Mouse (Mus musculus) limb, embryonic 10.5 days (tissue): ENCODE results near the gene Rftn1. TPM values are rescaled to one million over a fixed set of nuclear protein-coding genes. Genes with fewer than 3 reads are reported as not detected.

Experiments
- DNase-seq: peaks from one replicate; pipeline ENCODE4 v3.0.0-alpha.2; 2017; ENCODE audit warnings: low spot score
- H3K27ac ChIP-seq: fragments of 300-500 bp; sonication (generic); 2 replicates; pipeline ENCODE4 v1.5.1; 2016; ENCODE audit warnings: mild to moderate bottlenecking
- H3K27me3 ChIP-seq: fragments of 300-500 bp; sonication (generic); 2 replicates; pipeline ENCODE4 v1.6.1; 2016; ENCODE audit warnings: low read depth, mild to moderate bottlenecking; ENCODE audit not compliant: poor library complexity, severe bottlenecking
- H3K36me3 ChIP-seq: fragments of 300-500 bp; sonication (generic); 2 replicates; pipeline ENCODE4 v1.6.1; 2016; ENCODE audit warnings: mild to moderate bottlenecking, moderate library complexity
- H3K4me1 ChIP-seq: fragments of 300-500 bp; sonication (generic); 2 replicates; pipeline ENCODE4 v1.6.1; 2016
- H3K4me3 ChIP-seq: fragments of 300-500 bp; sonication (generic); 2 replicates; pipeline ENCODE4 v1.5.1; 2016; ENCODE audit warnings: mild to moderate bottlenecking, moderate library complexity
- H3K9me3 ChIP-seq: fragments of 300-500 bp; sonication (generic); replicated peaks from 2 replicates; pipeline ENCODE4 v1.6.1; 2016; ENCODE audit warnings: mild to moderate bottlenecking
- WGBS: fragments of 180-500 bp; shearing (Covaris S2); methylation state at CpG from one replicate; pipeline ENCODE4 v1.1.7; 2016; 5-methylcytosine and 5-hydroxymethylcytosine counted together
- polyA plus RNA-seq: library from polyadenylated mRNA; unstranded; fragments of >200 nt; fragmentation: Nextera tagmentation; extraction: Ambion mirVana; gene quantifications from 2 replicates; pipeline ENCODE4 v1.2.1, GENCODE M21; 2016

Rftn1 gene
- polyA plus RNA-seq, 1 experiment from 2014 or later: 7.2 TPM

- no peaks in the 10 kb centered on the region for H3K9me3 ChIP-seq
- no peaks in the 10 kb centered on the region for H3K36me3 ChIP-seq
- H3K4me1 ChIP-seq: peaks cover 49% of the 10 kb centered on the region
- no peak overlapping the region for H3K4me3 ChIP-seq
- H3K27ac ChIP-seq: peak overlapping the region; percentile 84
- WGBS: 17% methylated on average over 5 of the region's 5 CpGs
- DNase-seq: peak; percentile 49
- no peaks in the 10 kb centered on the region for H3K27me3 ChIP-seq
These were observed 193.8 kb downstream of the Rftn1 start for GRCm38 (mm10) chr17:49996626-49997152.

- no peak for DNase-seq
- H3K36me3 ChIP-seq: no peaks in the 10 kb centered on the region
- peaks cover 49% of the 10 kb centered on the region for H3K4me1 ChIP-seq
- 59% methylated on average over 6 of the region's 6 CpGs for WGBS
- peak overlapping the region; percentile 84 for H3K27ac ChIP-seq
- H3K9me3 ChIP-seq: no peaks in the 10 kb centered on the region
- no peak overlapping the region for H3K4me3 ChIP-seq
- H3K27me3 ChIP-seq: no peaks in the 10 kb centered on the region
These were observed 194.4 kb downstream of the Rftn1 start for GRCm38 (mm10) chr17:49996097-49996496.

DNA sequence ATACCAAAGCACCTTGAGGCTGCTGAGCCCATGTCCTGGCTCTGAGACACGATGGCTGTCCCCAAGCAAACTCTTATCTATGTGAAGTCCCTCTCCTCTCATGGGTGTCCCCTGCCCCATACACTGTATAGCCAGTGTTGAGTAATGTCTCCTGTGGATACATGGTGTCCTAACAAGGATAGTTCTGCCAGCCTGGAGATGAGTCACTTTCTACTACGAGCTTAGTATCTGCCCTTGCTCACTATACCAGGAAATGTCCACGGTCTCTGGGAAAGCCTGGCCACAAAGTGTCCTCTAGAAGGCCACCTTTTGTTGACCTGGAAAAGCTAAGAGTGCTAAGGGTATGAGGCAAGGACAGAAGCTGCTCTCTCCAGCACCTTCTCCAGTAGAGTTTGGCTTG, 195.2 kb downstream of the Rftn1 start:
- DNase-seq: no peak
- Histone ChIP-seq H3K4me3 (no peak overlapping the region), H3K36me3 (no peaks in the 10 kb centered on the region), H3K4me1 (peaks cover 49% of the 10 kb centered on the region), H3K9me3 (no peaks in the 10 kb centered on the region), H3K27ac (no peak overlapping the region), H3K27me3 (no peaks in the 10 kb centered on the region)
- 92% methylated on average over 3 of the region's 3 CpGs for WGBS

DNA sequence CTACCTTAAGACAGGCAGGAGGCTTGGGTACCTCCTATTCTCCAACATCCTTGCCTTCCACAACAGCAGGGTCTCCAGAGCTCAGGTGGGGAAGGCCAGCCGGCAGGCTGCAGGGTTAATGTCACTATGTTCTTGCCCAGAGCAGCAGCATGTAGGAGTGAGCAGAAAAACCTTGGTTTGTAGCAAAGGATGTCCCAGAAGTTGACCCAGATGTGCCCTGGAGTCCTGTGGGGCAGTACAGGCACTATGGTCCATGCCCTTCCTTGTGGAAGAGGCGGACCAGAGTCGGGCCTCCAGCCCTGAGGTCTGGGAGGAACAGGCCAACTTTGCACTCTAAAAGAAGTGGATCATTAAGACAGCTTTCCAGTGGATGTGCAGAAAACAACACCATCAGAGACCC, 196.8 kb downstream of the Rftn1 start:
- peak overlapping the region; percentile 39; the same call in 1 of the 2 replicates for H3K27ac ChIP-seq
- no peak overlapping the region for H3K4me3 ChIP-seq
- no peaks in the 10 kb centered on the region for H3K27me3 ChIP-seq
- no peaks in the 10 kb centered on the region for H3K9me3 ChIP-seq
- no peak for DNase-seq
- peaks cover 49% of the 10 kb centered on the region for H3K4me1 ChIP-seq
- 74% methylated on average over 3 of the region's 3 CpGs for WGBS
- no peaks in the 10 kb centered on the region for H3K36me3 ChIP-seq

- 51% methylated on average over 11 of the region's 11 CpGs for WGBS
- Histone ChIP-seq H3K4me1 (peaks cover 49% of the 10 kb centered on the region), H3K36me3 (no peaks in the 10 kb centered on the region)
These were observed 197.6 kb downstream of the Rftn1 start for GRCm38 (mm10) chr17:49992625-49993603.

GRCm38 (mm10) chr17:49989583-49989982, 200.9 kb downstream of the Rftn1 start:
- no peak for DNase-seq
- WGBS: 82% methylated on average over 8 of the region's 8 CpGs

More at GRCm38 (mm10) chr17:49992625-49993603, 197.6 kb downstream of the Rftn1 start:
- Histone ChIP-seq H3K27ac (peak overlapping the region; percentile 39; the same call in 1 of the 2 replicates), H3K9me3 (no peaks in the 10 kb centered on the region), H3K4me3 (no peak overlapping the region), H3K27me3 (no peaks in the 10 kb centered on the region)
- no peak for DNase-seq

GRCm38 (mm10) chr17:49987095-49987494, 203.4 kb downstream of the Rftn1 start:
- peaks cover 5% of the 10 kb centered on the region for H3K4me1 ChIP-seq
- no peaks in the 10 kb centered on the region for H3K9me3 ChIP-seq
- WGBS: 91% methylated on average over 6 of the region's 6 CpGs
- no peak for DNase-seq
- no peak overlapping the region for H3K27ac ChIP-seq
- no peaks in the 10 kb centered on the region for H3K27me3 ChIP-seq
- H3K4me3 ChIP-seq: no peak overlapping the region
- no peaks in the 10 kb centered on the region for H3K36me3 ChIP-seq

More at GRCm38 (mm10) chr17:49989583-49989982, 200.9 kb downstream of the Rftn1 start:
- Histone ChIP-seq H3K27ac (no peak overlapping the region), H3K36me3 (no peaks in the 10 kb centered on the region), H3K4me3 (no peak overlapping the region), H3K9me3 (no peaks in the 10 kb centered on the region), H3K27me3 (no peaks in the 10 kb centered on the region), H3K4me1 (peaks cover 22% of the 10 kb centered on the region)

DNA sequence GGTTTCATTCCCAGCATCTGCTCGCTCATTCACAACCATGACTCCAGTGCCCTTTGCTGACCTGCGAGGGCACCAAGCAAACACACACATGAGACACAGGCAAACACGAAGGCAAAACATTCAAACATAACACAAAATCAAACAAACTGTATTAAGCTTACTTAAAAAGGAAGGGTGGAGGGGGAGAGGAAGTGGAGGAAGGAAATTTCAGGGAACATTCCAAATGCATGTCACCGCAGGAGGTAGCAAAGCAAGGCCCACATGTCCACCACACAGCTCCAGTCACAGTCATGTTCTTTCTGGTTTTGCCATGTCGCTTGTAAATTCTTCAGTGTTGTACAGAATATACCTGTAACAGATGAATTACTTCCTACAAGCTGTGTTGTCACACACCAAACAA, 207.0 kb downstream of the Rftn1 start:
- no peaks in the 10 kb centered on the region for H3K27me3 ChIP-seq
- no peaks in the 10 kb centered on the region for H3K36me3 ChIP-seq
- no peaks in the 10 kb centered on the region for H3K9me3 ChIP-seq
- peaks cover 5% of the 10 kb centered on the region for H3K4me1 ChIP-seq
- no peak overlapping the region for H3K27ac ChIP-seq
- no peak overlapping the region for H3K4me3 ChIP-seq
- no peak for DNase-seq
- 89% methylated on average over 5 of the region's 5 CpGs for WGBS

DNA sequence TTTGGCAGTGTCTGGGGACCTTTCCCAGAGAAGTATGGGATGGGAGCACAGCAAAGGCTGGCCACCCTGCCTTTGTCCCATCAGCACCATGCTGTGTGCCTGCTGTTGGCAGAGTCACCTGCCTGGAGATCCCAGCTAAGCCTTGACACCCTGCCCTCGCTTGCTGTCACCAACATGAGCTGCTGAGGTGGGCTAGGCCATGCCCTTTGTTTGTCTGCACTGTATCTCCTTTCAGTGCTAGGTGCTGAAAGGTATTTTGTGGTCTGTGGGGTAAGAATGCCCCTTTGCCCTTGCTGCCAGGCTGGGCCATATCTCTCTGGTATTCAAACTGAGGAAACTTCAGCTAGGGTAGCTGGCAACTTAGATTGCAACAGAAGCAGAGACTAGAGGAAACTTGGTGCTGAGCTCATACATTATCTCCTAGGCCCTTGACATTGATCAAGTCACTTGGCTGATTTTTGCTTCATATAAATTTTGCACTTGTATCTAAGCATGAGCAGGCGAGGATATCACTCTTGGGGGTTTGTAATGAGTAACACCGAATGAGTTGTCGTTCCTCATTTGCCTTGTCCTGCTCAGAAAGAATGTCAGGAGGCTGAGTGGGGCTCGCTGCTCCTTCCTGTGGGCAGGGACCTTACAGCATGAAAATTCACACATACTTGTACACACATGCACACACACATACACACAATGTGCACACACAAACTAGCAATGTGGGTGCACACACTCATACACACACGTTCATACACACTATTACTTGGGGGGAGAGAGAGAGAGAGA, 207.7 kb downstream of the Rftn1 start:
- 86% methylated on average over 6 of the region's 6 CpGs for WGBS
- H3K27me3 ChIP-seq: no peaks in the 10 kb centered on the region
- H3K36me3 ChIP-seq: no peaks in the 10 kb centered on the region
- H3K4me1 ChIP-seq: peaks cover 5% of the 10 kb centered on the region
- H3K9me3 ChIP-seq: no peaks in the 10 kb centered on the region
- DNase-seq: no peak
- H3K4me3 ChIP-seq: no peak overlapping the region
- H3K27ac ChIP-seq: 0 out of 2 replicates have a peak overlapping the region, but pooled peaks have one; percentile 5

GRCm38 (mm10) chr17:49981591-49981990, 208.9 kb downstream of the Rftn1 start:
- DNase-seq: no peak
- Histone ChIP-seq H3K27ac (no peak overlapping the region), H3K27me3 (no peaks in the 10 kb centered on the region), H3K4me3 (no peak overlapping the region), H3K36me3 (no peaks in the 10 kb centered on the region), H3K9me3 (no peaks in the 10 kb centered on the region), H3K4me1 (peaks cover 5% of the 10 kb centered on the region)
- 89% methylated on average over 4 of the region's 4 CpGs for WGBS

DNA sequence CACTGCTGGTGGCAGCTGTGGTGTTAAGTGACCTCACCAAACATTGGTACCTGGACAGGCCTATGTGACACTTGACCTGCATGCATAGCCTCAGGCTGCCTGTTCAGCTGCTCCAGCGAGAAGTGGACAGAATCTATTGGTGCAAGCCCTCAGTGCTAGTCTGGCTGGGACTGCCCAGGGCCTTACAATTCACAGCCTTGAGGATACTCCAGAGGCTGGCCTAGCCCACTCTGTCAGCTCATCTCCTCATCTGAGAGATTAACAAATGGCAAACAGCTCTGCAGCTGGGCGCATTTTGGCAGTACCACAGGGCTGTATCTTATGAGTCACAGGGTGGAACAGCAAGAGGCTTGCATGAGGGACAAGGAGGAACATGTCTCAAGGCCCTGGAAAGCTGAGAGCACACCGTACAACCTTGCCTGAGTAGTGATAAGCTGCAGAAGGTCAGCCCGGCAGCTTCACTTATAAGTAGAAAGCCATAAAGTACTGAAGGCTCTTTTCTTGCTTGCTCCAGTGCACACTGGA, 210.7 kb downstream of the Rftn1 start:
- Histone ChIP-seq H3K4me3 (no peak overlapping the region), H3K4me1 (peaks cover 5% of the 10 kb centered on the region)
- WGBS: 92% methylated on average over 4 of the region's 4 CpGs

GRCm38 (mm10) chr17:49977424-49977790, 213.1 kb downstream of the Rftn1 start:
- Histone ChIP-seq H3K4me3 (no peak overlapping the region), H3K27me3 (no peaks in the 10 kb centered on the region), H3K4me1 (no peaks in the 10 kb centered on the region), H3K36me3 (no peaks in the 10 kb centered on the region), H3K9me3 (no peaks in the 10 kb centered on the region), H3K27ac (no peak overlapping the region)
- WGBS: 90% methylated on average over 3 of the region's 3 CpGs
- DNase-seq: no peak

More for the DNA sequence above, 210.7 kb downstream of the Rftn1 start:
- H3K27me3 ChIP-seq: no peaks in the 10 kb centered on the region
- DNase-seq: no peak
- H3K36me3 ChIP-seq: no peaks in the 10 kb centered on the region
- H3K27ac ChIP-seq: no peak overlapping the region
- H3K9me3 ChIP-seq: no peaks in the 10 kb centered on the region
